Mouse (Mus musculus) heart, postnatal 0 days (tissue): ENCODE results near the gene Strc. TPM values are rescaled to one million over a fixed set of nuclear protein-coding genes. Genes with fewer than 3 reads are reported as not detected.

Experiments used
- ATAC-seq: fragments of 200-750 bp; cut with Nextera tagmentation; 2 replicates; pipeline ENCODE4 v1.8.0; 2017; ENCODE audit warnings: low read depth, moderate number of reproducible peaks, moderate library complexity; ENCODE audit not compliant: insufficient read depth
- DNase-seq: peaks from one replicate; pipeline ENCODE4 v3.0.0-alpha.2; 2016; ENCODE audit warnings: low spot score
- H3K27ac ChIP-seq: fragments of 300-500 bp; sonication (generic); 2 replicates; pipeline ENCODE4 v1.5.1; 2014; ENCODE audit warnings: low read depth, mild to moderate bottlenecking
- H3K27me3 ChIP-seq: fragments of 300-500 bp; sonication (generic); 2 replicates; pipeline ENCODE4 v1.6.1; 2014; ENCODE audit warnings: low read length, mixed read lengths; ENCODE audit not compliant: control insufficient read depth, insufficient read depth
- H3K36me3 ChIP-seq: fragments of 300-500 bp; sonication (generic); replicated peaks from 2 replicates; pipeline ENCODE4 v1.6.1; 2014; ENCODE audit warnings: low read length, mixed read lengths; ENCODE audit not compliant: control insufficient read depth, insufficient read depth
- H3K4me1 ChIP-seq: fragments of 300-500 bp; sonication (generic); 2 replicates; pipeline ENCODE4 v1.6.1; 2014; ENCODE audit warnings: antibody characterized with exemption; ENCODE audit not compliant: control insufficient read depth, insufficient read depth
- H3K4me2 ChIP-seq: fragments of 300-500 bp; sonication (generic); 2 replicates; pipeline ENCODE4 v1.6.1; 2014; ENCODE audit warnings: low read depth, mild to moderate bottlenecking, low read length, moderate library complexity
- H3K4me3 ChIP-seq: fragments of 300-500 bp; sonication (generic); 2 replicates; pipeline ENCODE4 v1.5.1; 2014; ENCODE audit warnings: low read depth, low read length
- H3K9ac ChIP-seq: fragments of 300-500 bp; sonication (generic); replicated peaks from 2 replicates; pipeline ENCODE4 v1.6.1; 2014; ENCODE audit warnings: low read depth, low read length, mixed read lengths
- H3K9me3 ChIP-seq: fragments of 300-500 bp; sonication (generic); replicated peaks from 2 replicates; pipeline ENCODE4 v1.6.1; 2016; ENCODE audit warnings: low read length; ENCODE audit not compliant: control insufficient read depth
- CTCF ChIP-seq: IDR thresholded peaks from 2 replicates; pipeline ENCODE4 v1.5.1; 2016; ENCODE audit warnings: antibody characterized with exemption, control low read depth, low read depth
- EP300 ChIP-seq: IDR thresholded peaks from 2 replicates; pipeline ENCODE4 v1.6.1; 2016; ENCODE audit warnings: antibody characterized with exemption, low read depth
- WGBS: fragments of 180-500 bp; shearing (Covaris S2); extraction: QIAGEN DNeasy Blood & Tissue Kit; methylation state at CpG from one replicate; pipeline ENCODE4 v1.1.7; 2014; 5-methylcytosine and 5-hydroxymethylcytosine counted together
- polyA plus RNA-seq: library from polyadenylated mRNA; unstranded; fragments of >200 nt; fragmentation: Nextera tagmentation; extraction: Ambion mirVana; gene quantifications from 2 replicates; pipeline ENCODE4 v1.2.1, GENCODE M21; 2015
- total RNA-seq: library from RNA; depleted of rRNA; stranded (reverse); fragments of >200 nt; gene quantifications from 2 replicates; pipeline ENCODE4 v1.2.3, GENCODE M21; 2014; ENCODE audit warnings: low replicate concordance

Gene Strc
- total and polyA plus RNA-seq, 2 experiments from 2014 or later = not detected

GRCm38 (mm10) chr2:121368831-121369230 is 18.1 kb downstream of the Strc start:
- no peak for TF ChIP-seq CTCF
- TF ChIP-seq EP300 = no peak
- no peak overlapping the region for H3K27ac ChIP-seq
- DNase-seq = no peak
- no peaks in the 10 kb centered on the region for H3K36me3 ChIP-seq
- H3K9ac ChIP-seq = no peak overlapping the region
- H3K27me3 ChIP-seq = no peaks in the 10 kb centered on the region
- 76% methylated on average over 2 of the region's 2 CpGs for WGBS
- H3K9me3 ChIP-seq = no peaks in the 10 kb centered on the region
- no peaks in the 10 kb centered on the region for H3K4me1 ChIP-seq
- H3K4me2 ChIP-seq = no peak overlapping the region
- no peak overlapping the region for H3K4me3 ChIP-seq
- ATAC-seq = no peak

DNA sequence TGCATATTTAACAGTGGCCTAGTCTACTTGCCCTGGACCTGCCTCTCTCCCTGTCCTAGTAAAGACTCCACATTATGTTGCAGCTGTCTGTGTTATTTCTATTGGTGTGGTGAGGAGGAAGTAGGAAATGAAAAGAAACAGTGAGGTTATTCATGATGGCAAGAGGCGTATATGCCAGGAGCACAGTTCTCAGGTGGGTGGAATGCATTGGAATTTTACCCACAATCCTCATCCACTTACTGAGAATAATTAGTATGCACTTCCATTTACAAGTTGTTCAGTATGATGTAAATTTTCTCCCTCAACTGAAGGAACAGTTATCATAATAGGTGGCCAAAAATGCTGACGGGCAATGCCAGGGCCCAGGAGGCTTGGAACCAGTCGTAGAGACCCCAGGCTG is 23.3 kb downstream of the Strc start:
- H3K4me3 ChIP-seq = no peak overlapping the region
- no peak overlapping the region for H3K4me2 ChIP-seq
- H3K9ac ChIP-seq = no peak overlapping the region
- ATAC-seq (no peak), DNase-seq (no peak)
- no peak for TF ChIP-seq EP300
- no peaks in the 10 kb centered on the region for H3K4me1 ChIP-seq
- H3K27me3 ChIP-seq = peaks cover 13% of the 10 kb centered on the region
- 67% methylated on average over 3 of the region's 3 CpGs for WGBS
- no peaks in the 10 kb centered on the region for H3K9me3 ChIP-seq
- no peaks in the 10 kb centered on the region for H3K36me3 ChIP-seq
- no peak overlapping the region for H3K27ac ChIP-seq

DNA sequence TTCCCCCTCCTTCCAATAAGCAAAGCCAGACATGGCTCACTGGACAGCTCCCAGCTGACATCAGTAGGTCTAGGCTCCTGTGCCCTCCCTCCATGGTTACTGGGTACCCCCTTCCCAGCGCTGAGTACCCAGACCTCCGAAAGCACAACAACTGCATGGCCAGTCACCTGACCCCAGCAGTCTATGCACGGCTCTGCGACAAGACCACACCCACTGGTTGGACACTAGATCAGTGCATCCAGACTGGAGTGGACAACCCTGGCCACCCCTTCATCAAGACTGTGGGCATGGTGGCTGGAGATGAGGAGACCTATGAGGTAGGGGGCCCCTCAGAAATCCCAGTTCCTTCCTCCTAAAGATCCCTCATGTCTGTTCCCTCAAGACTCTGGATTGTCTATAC is 27.5 kb downstream of the Strc start:
- no peaks in the 10 kb centered on the region for H3K9me3 ChIP-seq
- no peak overlapping the region for H3K4me3 ChIP-seq
- H3K4me2 ChIP-seq = no peak overlapping the region
- H3K9ac ChIP-seq = no peak overlapping the region
- 60% methylated on average over 4 of the region's 4 CpGs for WGBS
- no peaks in the 10 kb centered on the region for H3K4me1 ChIP-seq
- no peak overlapping the region for H3K27ac ChIP-seq
- no peak for TF ChIP-seq EP300
- no peak for TF ChIP-seq CTCF
- no peaks in the 10 kb centered on the region for H3K36me3 ChIP-seq
- H3K27me3 ChIP-seq = peaks cover 36% of the 10 kb centered on the region
- ATAC-seq (no peak), DNase-seq (no peak)

DNA sequence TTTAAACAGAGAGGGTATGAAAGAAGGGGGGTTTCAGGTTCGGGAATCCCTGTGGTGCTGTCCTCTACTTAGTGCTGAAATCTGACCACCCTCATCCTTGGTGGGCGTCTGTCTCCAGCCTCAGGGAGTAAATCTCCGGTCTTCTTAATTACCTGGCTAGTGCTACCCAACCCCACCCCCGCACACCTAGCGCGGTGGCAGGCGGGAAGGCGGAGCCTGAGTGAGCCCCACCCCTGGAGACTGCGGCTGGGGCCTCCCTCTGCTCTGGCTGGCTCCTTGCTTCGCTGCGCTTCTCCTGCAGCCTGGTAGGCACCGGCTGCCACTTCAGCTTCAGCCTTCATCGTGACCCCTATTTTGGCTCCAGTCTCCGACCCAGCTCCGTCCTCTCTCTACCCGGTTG is 28.6 kb downstream of the Strc start:
- peaks cover 9% of the 10 kb centered on the region for H3K4me1 ChIP-seq
- WGBS = 2% methylated on average over 16 of the region's 16 CpGs
- no peak overlapping the region for H3K4me2 ChIP-seq
- H3K27me3 ChIP-seq = peaks cover 36% of the 10 kb centered on the region
- no peak overlapping the region for H3K4me3 ChIP-seq
- no peaks in the 10 kb centered on the region for H3K36me3 ChIP-seq
- no peak for ATAC-seq
- no peak overlapping the region for H3K27ac ChIP-seq
- H3K9me3 ChIP-seq = no peaks in the 10 kb centered on the region
- TF ChIP-seq EP300 (no peak), CTCF (no peak)
- DNase-seq = no peak
- H3K9ac ChIP-seq = no peak overlapping the region

GRCm38 (mm10) chr2:121357961-121358360 is 29.0 kb downstream of the Strc start:
- no peak for ATAC-seq
- Histone ChIP-seq H3K4me1 (peaks cover 9% of the 10 kb centered on the region), H3K36me3 (no peaks in the 10 kb centered on the region), H3K27me3 (peaks cover 36% of the 10 kb centered on the region), H3K4me3 (no peak overlapping the region), H3K9ac (no peak overlapping the region), H3K27ac (no peak overlapping the region), H3K4me2 (no peak overlapping the region), H3K9me3 (no peaks in the 10 kb centered on the region)
- WGBS = 0% methylated on average over 4 of the region's 4 CpGs
- TF ChIP-seq CTCF (no peak), EP300 (no peak)
- DNase-seq = no peak

DNA sequence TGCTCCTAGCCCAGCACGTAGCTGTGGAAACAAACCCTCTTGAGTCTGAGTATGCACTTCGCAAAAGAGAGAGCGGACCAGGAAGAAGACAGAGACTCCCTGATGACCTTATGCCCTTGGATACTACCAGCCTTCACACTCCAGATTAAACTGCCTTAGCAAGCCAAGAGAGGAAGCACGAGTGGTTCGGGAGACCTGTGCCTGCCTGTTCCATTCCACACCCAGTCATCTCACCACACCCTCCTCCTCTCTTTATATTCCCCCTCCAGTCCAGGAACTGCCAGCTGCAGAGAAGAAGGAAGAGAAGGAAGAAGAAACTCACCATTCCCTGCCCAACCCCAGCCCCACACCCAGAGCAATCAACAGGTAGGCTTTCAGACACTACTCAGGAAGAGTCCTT is 29.5 kb downstream of the Strc start, which contains the start of gene Ckmt1:
Ckmt1 (plus strand) TSS at position 221 of the 400 bp plus-strand sequence.
- H3K9ac ChIP-seq = no peak within 1 kb of the TSS
- DNase-seq (no peak), ATAC-seq (no peak)
- 32% methylated on average over 5 of the region's 5 CpGs for WGBS
- H3K4me2 ChIP-seq = no peak within 1 kb of the TSS
- H3K27me3 ChIP-seq = peaks cover 36% of the 10 kb centered on the region
- TF ChIP-seq CTCF (no peak), EP300 (no peak)
- H3K9me3 ChIP-seq = no peaks in the 10 kb centered on the region
- H3K36me3 ChIP-seq = no peaks in the 10 kb centered on the region
- H3K27ac ChIP-seq = no peak within 1 kb of the TSS
- H3K4me1 ChIP-seq = peaks cover 9% of the 10 kb centered on the region
- no peak within 1 kb of the TSS for H3K4me3 ChIP-seq
